In the genomic region with DNA sequence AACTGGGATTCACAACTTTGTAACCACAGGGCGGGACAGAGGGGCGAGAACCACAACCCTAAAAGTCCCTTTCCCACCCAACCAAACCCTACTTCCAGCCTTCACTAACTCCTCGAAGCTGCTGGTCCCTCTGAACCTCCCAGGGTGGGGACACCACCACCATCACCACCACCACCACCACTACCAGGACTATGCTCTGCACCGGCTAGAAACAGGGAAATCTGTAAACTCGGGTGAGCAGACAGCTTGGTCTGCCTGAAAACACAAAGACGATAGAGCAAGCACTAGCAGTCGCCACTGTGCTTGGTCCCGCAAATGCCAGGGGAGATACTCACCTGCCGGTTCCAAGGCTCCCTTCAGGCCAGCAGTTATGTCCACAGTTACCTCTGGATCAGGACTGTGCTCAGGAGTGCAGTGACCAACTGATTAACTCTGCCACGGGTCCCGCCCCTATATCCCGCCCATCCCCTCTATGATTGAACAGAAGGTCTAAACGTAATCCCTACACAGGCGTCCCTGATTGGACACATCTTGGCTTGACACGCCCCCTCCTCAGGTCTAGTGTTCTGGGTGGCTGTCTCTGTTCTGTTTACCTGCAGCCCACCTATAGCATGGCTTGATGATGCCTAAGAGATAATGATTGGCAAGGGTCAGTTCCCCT, we compare ENCODE assay signal across 8 mouse cellular contexts. TPM values are rescaled to one million over a fixed set of nuclear protein-coding genes. Genes with fewer than 3 reads are reported as not detected.
DNase-seq lines count a peak whose midpoint lies in the region; ATAC-seq and TF ChIP-seq lines count a peak whose summit lies in the region.

Tmsb15l (minus strand) TSS at position 446 of the 661 bp plus-strand sequence.
Tmsb15b1 (minus strand) TSS at position 451 of the 661 bp plus-strand sequence.

- no peaks in the 10 kb centered on the region for H3K36me3 ChIP-seq in embryonic facial prominence, embryonic 13.5 days
- H3K36me3 ChIP-seq in heart, embryonic 16.5 days (ENCODE audit: control insufficient read depth, insufficient read depth): no peaks in the 10 kb centered on the region
- H3K36me3 ChIP-seq in lung, embryonic 14.5 days (ENCODE audit: insufficient read depth): no peaks in the 10 kb centered on the region
- no peaks in the 10 kb centered on the region for H3K36me3 ChIP-seq in neural tube, embryonic 15.5 days

- ATAC-seq in embryonic facial prominence, embryonic 13.5 days (ENCODE audit: insufficient number of reproducible peaks, insufficient read depth, low FRiP score, low TSS enrichment, low read depth): peak; percentile 99
- ATAC-seq in heart, embryonic 16.5 days (replicated peaks; ENCODE audit: extremely low read depth, insufficient read depth, low FRiP score): peak; percentile 99
- ATAC-seq in lung, embryonic 14.5 days (ENCODE audit: insufficient read depth): peak; percentile 100
- peak; percentile 100 for ATAC-seq in neural tube, embryonic 15.5 days (ENCODE audit: low FRiP score)

- no peaks in the 10 kb centered on the region; the same call in 1 of the 2 replicates for H3K27me3 ChIP-seq in embryonic facial prominence, embryonic 13.5 days
- H3K27me3 ChIP-seq in heart, embryonic 16.5 days (ENCODE audit: control insufficient read depth, insufficient read depth, low read length): no peaks in the 10 kb centered on the region
- no peaks in the 10 kb centered on the region for H3K27me3 ChIP-seq in lung, embryonic 14.5 days (ENCODE audit: insufficient read depth, low read length)
- no peaks in the 10 kb centered on the region for H3K27me3 ChIP-seq in neural tube, embryonic 15.5 days (replicated peaks)

- no peaks in the 10 kb centered on the region for H3K9me3 ChIP-seq in embryonic facial prominence, embryonic 13.5 days
- H3K9me3 ChIP-seq in heart, embryonic 16.5 days (replicated peaks; ENCODE audit: control insufficient read depth, low read length): no peaks in the 10 kb centered on the region
- H3K9me3 ChIP-seq in lung, embryonic 14.5 days (ENCODE audit: low read depth, low read length): no peaks in the 10 kb centered on the region
- no peaks in the 10 kb centered on the region for H3K9me3 ChIP-seq in neural tube, embryonic 15.5 days (replicated peaks)

- 31% methylated on average over 15 of the region's 15 CpGs for WGBS in embryonic facial prominence, embryonic 13.5 days
- WGBS in heart, embryonic 16.5 days: 25% methylated on average over 15 of the region's 15 CpGs
- 21% methylated on average over 15 of the region's 15 CpGs for WGBS in lung, embryonic 14.5 days
- 31% methylated on average over 15 of the region's 15 CpGs for WGBS in neural tube, embryonic 15.5 days

- peak within 1 kb of the TSS; percentile 57 for H3K4me2 ChIP-seq in embryonic facial prominence, embryonic 13.5 days
- H3K4me2 ChIP-seq in heart, embryonic 16.5 days (ENCODE audit: low read depth, low read length): peak within 1 kb of the TSS; percentile 66
- peak within 1 kb of the TSS; percentile 60 for H3K4me2 ChIP-seq in lung, embryonic 14.5 days
- peak within 1 kb of the TSS; percentile 59 for H3K4me2 ChIP-seq in neural tube, embryonic 15.5 days

- peak within 1 kb of the TSS; percentile 65 for H3K9ac ChIP-seq in embryonic facial prominence, embryonic 13.5 days
- peak within 1 kb of the TSS; percentile 66 for H3K9ac ChIP-seq in heart, embryonic 16.5 days (ENCODE audit: low read length)
- H3K9ac ChIP-seq in lung, embryonic 14.5 days: peak within 1 kb of the TSS; percentile 29; the same call in 1 of the 2 replicates
- H3K9ac ChIP-seq in neural tube, embryonic 15.5 days (replicated peaks): peak within 1 kb of the TSS; percentile 48

- TF ChIP-seq CTCF in lung, embryonic 14.5 days (IDR thresholded peaks at IDR 0.05; ENCODE audit: low read depth): no peak

- H3K4me3 ChIP-seq in embryonic facial prominence, embryonic 13.5 days: peak within 1 kb of the TSS; percentile 52
- H3K4me3 ChIP-seq in heart, embryonic 16.5 days (ENCODE audit: low read length): peak within 1 kb of the TSS; percentile 46
- H3K4me3 ChIP-seq in lung, embryonic 14.5 days (ENCODE audit: low read depth, low read length): peak within 1 kb of the TSS; percentile 37
- peak within 1 kb of the TSS; percentile 48 for H3K4me3 ChIP-seq in neural tube, embryonic 15.5 days (replicated peaks)

- H3K4me1 ChIP-seq in embryonic facial prominence, embryonic 13.5 days: no peaks in the 10 kb centered on the region
- H3K4me1 ChIP-seq in heart, embryonic 16.5 days (ENCODE audit: control insufficient read depth, insufficient read depth, low read length): no peaks in the 10 kb centered on the region
- H3K4me1 ChIP-seq in lung, embryonic 14.5 days (ENCODE audit: insufficient read depth): no peaks in the 10 kb centered on the region
- H3K4me1 ChIP-seq in neural tube, embryonic 15.5 days: no peaks in the 10 kb centered on the region

- H3K27ac ChIP-seq in embryonic facial prominence, embryonic 13.5 days: no peak within 1 kb of the TSS
- no peak within 1 kb of the TSS for H3K27ac ChIP-seq in heart, embryonic 16.5 days (ENCODE audit: low read length)
- no peak within 1 kb of the TSS for H3K27ac ChIP-seq in lung, embryonic 14.5 days (ENCODE audit: low read depth)
- H3K27ac ChIP-seq in neural tube, embryonic 15.5 days (replicated peaks): no peak within 1 kb of the TSS

- peak; percentile 43 to 50 for DNase-seq in CD8-positive naive resting alpha-beta T cell, adult 2 months (ENCODE audit: low read depth in 2 of 2, low spot score in 2 of 2)
- peak; percentile 46 to 68 for DNase-seq in adrenal gland, postnatal 36 days
- peak; percentile 80 to 85 for DNase-seq in kidney, postnatal 25 days
- peak; percentile 77 for DNase-seq in lung, embryonic 14.5 days
- DNase-seq in thymus, postnatal 10 days (ENCODE audit: low spot score in 2 of 2): peak; percentile 36 to 56

RNA-seq across cellular contexts. Expression of gene Tmsb15l, which starts in this region (rescaled TPM):
- total RNA-seq in adrenal gland, postnatal 36 days (2021): 1 to 10 TPM; 1.2 to 2.5 TPM
- polyA plus RNA-seq in embryonic facial prominence, embryonic 13.5 days (2015; fragmentation: Nextera tagmentation; extraction: Ambion mirVana): 5.0 and 11.3 TPM in 2 replicates
- 1.5 and 1.9 TPM in 2 replicates for polyA plus RNA-seq in heart, embryonic 16.5 days (2015; fragmentation: Nextera tagmentation; extraction: Ambion mirVana)
- 1.6 and 3.4 TPM in 2 replicates for polyA plus RNA-seq in lung, embryonic 14.5 days (2014; fragmentation: Nextera tagmentation; extraction: Ambion mirVana)
- polyA plus RNA-seq in neural tube, embryonic 15.5 days (2015; fragmentation: Nextera tagmentation; extraction: Ambion mirVana): 9.9 TPM in 2 replicates

RNA-seq across cellular contexts. Expression of gene Tmsb15b1, which starts in this region (rescaled TPM):
- total RNA-seq in adrenal gland, postnatal 36 days (2021): 1 to 10 TPM; 4.4 to 5.8 TPM
- polyA plus RNA-seq in embryonic facial prominence, embryonic 13.5 days (2015; fragmentation: Nextera tagmentation; extraction: Ambion mirVana): 45.1 and 49.1 TPM in 2 replicates
- 10.1 and 12.4 TPM in 2 replicates for polyA plus RNA-seq in heart, embryonic 16.5 days (2015; fragmentation: Nextera tagmentation; extraction: Ambion mirVana)
- 22.3 and 24.4 TPM in 2 replicates for polyA plus RNA-seq in lung, embryonic 14.5 days (2014; fragmentation: Nextera tagmentation; extraction: Ambion mirVana)
- 28.5 and 33.0 TPM in 2 replicates for polyA plus RNA-seq in neural tube, embryonic 15.5 days (2015; fragmentation: Nextera tagmentation; extraction: Ambion mirVana)
